Mouse (Mus musculus): ENCODE measurements at regions not wholly inside any gene's neighbourhood (a gene's known extent, or its start where the extent isn't known, plus 50 kb on each side); places are given as distances from the start of the nearest gene placed in this dataset.
A peak's percentile ranks its signal among the peaks of the same experiment; 100 is the strongest.

DNA sequence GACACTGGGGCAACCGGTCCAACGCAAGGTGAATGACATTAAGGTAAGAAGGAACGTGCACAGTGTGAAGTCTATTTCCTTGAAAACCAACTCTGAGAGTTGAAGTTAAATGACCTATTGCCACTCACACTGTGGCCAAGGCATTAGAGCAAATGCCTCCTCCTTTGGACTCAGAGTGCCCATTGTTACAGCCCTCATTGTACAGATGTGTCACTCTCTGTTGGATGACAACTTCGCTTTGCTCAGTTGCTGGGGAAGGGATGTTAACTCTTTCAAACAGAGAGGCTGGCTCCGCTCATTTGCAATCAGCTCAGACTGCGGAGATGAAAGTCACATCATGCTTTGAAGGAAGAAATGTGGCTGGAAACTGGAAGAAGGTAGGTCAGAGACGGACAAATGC is 117.1 kb upstream of the 1700016C15Rik start:
- Histone ChIP-seq H3K4me1 (ENCODE audit: control insufficient read depth, insufficient read depth, low read length) (no peaks in the 10 kb centered on the region), H3K27ac (ENCODE audit: control insufficient read depth, insufficient read depth, low read depth, low read length, poor library complexity) (no peak overlapping the region), H3K4me3 (replicated peaks; ENCODE audit: control insufficient read depth, low read depth, low read length) (no peak overlapping the region)
- TF ChIP-seq CTCF (IDR thresholded peaks at IDR 0.05; ENCODE audit: control insufficient read depth, insufficient read depth, low read length) (no peak), POLR2A (IDR thresholded peaks at IDR 0.05; ENCODE audit: borderline replicate concordance, control insufficient read depth, low read depth, low read length) (no peak)
- 86% methylated on average over 7 of the region's 7 CpGs for WGBS

DNA sequence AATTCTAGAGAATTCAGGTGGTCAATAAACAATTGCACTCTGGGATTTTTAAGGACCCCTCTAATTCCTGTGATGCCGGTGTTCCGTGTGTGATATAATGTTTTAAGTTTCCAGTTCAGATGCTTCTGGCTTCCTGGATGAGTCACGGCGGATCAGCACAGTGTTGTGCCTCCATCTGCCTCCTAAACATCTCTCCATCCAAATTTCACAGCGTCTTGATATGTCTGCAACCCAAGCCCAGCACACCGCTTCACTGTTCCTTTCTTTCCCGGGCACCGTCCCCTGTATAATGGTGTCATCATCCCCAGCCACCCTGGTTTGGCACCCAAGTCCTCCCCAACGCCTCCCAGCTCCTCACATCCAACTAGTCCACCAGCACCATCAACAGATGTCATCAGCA is 114.0 kb upstream of the 1700016C15Rik start:
- H3K4me3 ChIP-seq (replicated peaks; ENCODE audit: control insufficient read depth, low read depth, low read length): no peak overlapping the region
- H3K4me1 ChIP-seq (ENCODE audit: control insufficient read depth, insufficient read depth, low read length): no peaks in the 10 kb centered on the region
- WGBS: 78% methylated on average over 9 of the region's 9 CpGs
- H3K27ac ChIP-seq (ENCODE audit: control insufficient read depth, insufficient read depth, low read depth, low read length, poor library complexity): no peak overlapping the region
- TF ChIP-seq POLR2A (IDR thresholded peaks at IDR 0.05; ENCODE audit: borderline replicate concordance, control insufficient read depth, low read depth, low read length) (no peak), CTCF (IDR thresholded peaks at IDR 0.05; ENCODE audit: control insufficient read depth, insufficient read depth, low read length) (no peak)

- 77% methylated on average over 24 of the region's 24 CpGs for WGBS
- H3K4me3 ChIP-seq (replicated peaks; ENCODE audit: control insufficient read depth, low read depth, low read length): no peak overlapping the region
- no peak overlapping the region for H3K27ac ChIP-seq (ENCODE audit: control insufficient read depth, insufficient read depth, low read depth, low read length, poor library complexity)
- H3K4me1 ChIP-seq (ENCODE audit: control insufficient read depth, insufficient read depth, low read length): no peaks in the 10 kb centered on the region
- TF ChIP-seq POLR2A (IDR thresholded peaks at IDR 0.05; ENCODE audit: borderline replicate concordance, control insufficient read depth, low read depth, low read length): no peak
- TF ChIP-seq CTCF (IDR thresholded peaks at IDR 0.05; ENCODE audit: control insufficient read depth, insufficient read depth, low read length): no peak
Measured at GRCm38 (mm10) chr1:177616335-177617239, 113.0 kb upstream of the 1700016C15Rik start.

GRCm38 (mm10) chr1:177620501-177621099 is 109.0 kb upstream of the 1700016C15Rik start:
- WGBS: 79% methylated on average over 15 of the region's 15 CpGs
- TF ChIP-seq CTCF (IDR thresholded peaks at IDR 0.05; ENCODE audit: control insufficient read depth, insufficient read depth, low read length) (peak; percentile 45; the same call in 1 of the 2 replicates), POLR2A (IDR thresholded peaks at IDR 0.05; ENCODE audit: borderline replicate concordance, control insufficient read depth, low read depth, low read length) (no peak)
- H3K27ac ChIP-seq (ENCODE audit: control insufficient read depth, insufficient read depth, low read depth, low read length, poor library complexity): no peak overlapping the region
- no peak overlapping the region for H3K4me3 ChIP-seq (replicated peaks; ENCODE audit: control insufficient read depth, low read depth, low read length)
- no peaks in the 10 kb centered on the region for H3K4me1 ChIP-seq (ENCODE audit: control insufficient read depth, insufficient read depth, low read length)

- Histone ChIP-seq H3K4me1 (ENCODE audit: control insufficient read depth, insufficient read depth, low read length) (no peaks in the 10 kb centered on the region), H3K27ac (ENCODE audit: control insufficient read depth, insufficient read depth, low read depth, low read length, poor library complexity) (no peak overlapping the region), H3K4me3 (replicated peaks; ENCODE audit: control insufficient read depth, low read depth, low read length) (no peak overlapping the region)
- 87% methylated on average over 17 of the region's 17 CpGs for WGBS
- TF ChIP-seq POLR2A (IDR thresholded peaks at IDR 0.05; ENCODE audit: borderline replicate concordance, control insufficient read depth, low read depth, low read length) (no peak), CTCF (IDR thresholded peaks at IDR 0.05; ENCODE audit: control insufficient read depth, insufficient read depth, low read length) (no peak)
Measured at GRCm38 (mm10) chr1:177621854-177622590, 107.6 kb upstream of the 1700016C15Rik start.

- 65% methylated on average over 6 of the region's 6 CpGs for WGBS
- no peak overlapping the region for H3K27ac ChIP-seq (ENCODE audit: control insufficient read depth, insufficient read depth, low read depth, low read length, poor library complexity)
- TF ChIP-seq POLR2A (IDR thresholded peaks at IDR 0.05; ENCODE audit: borderline replicate concordance, control insufficient read depth, low read depth, low read length): no peak
- TF ChIP-seq CTCF (IDR thresholded peaks at IDR 0.05; ENCODE audit: control insufficient read depth, insufficient read depth, low read length): no peak
- no peak overlapping the region for H3K4me3 ChIP-seq (replicated peaks; ENCODE audit: control insufficient read depth, low read depth, low read length)
- H3K4me1 ChIP-seq (ENCODE audit: control insufficient read depth, insufficient read depth, low read length): no peaks in the 10 kb centered on the region
Measured at GRCm38 (mm10) chr1:177623304-177623726, 106.3 kb upstream of the 1700016C15Rik start.

DNA sequence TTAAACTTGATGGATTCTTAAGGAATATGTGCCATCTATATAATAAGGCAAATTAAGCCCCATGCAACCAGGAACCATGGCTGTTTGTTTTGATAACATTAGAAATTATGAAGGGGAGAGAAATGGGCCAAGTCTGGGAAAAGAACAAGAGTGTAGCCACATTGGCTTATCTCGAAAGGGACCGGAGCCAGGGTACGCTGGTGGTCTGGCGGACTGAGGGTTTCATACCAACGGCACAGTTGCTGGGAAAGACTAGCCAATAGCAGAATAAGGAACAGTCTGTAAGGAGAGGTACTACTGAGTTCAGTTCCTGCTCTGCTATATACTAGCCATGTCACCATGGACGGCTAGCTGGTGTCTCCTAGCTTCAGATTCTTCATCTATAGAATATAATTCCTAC is 105.9 kb upstream of the 1700016C15Rik start:
- TF ChIP-seq POLR2A (IDR thresholded peaks at IDR 0.05; ENCODE audit: borderline replicate concordance, control insufficient read depth, low read depth, low read length) (no peak), CTCF (IDR thresholded peaks at IDR 0.05; ENCODE audit: control insufficient read depth, insufficient read depth, low read length) (no peak)
- WGBS: 82% methylated on average over 6 of the region's 6 CpGs
- no peak overlapping the region for H3K4me3 ChIP-seq (replicated peaks; ENCODE audit: control insufficient read depth, low read depth, low read length)
- H3K4me1 ChIP-seq (ENCODE audit: control insufficient read depth, insufficient read depth, low read length): no peaks in the 10 kb centered on the region
- no peak overlapping the region for H3K27ac ChIP-seq (ENCODE audit: control insufficient read depth, insufficient read depth, low read depth, low read length, poor library complexity)

DNA sequence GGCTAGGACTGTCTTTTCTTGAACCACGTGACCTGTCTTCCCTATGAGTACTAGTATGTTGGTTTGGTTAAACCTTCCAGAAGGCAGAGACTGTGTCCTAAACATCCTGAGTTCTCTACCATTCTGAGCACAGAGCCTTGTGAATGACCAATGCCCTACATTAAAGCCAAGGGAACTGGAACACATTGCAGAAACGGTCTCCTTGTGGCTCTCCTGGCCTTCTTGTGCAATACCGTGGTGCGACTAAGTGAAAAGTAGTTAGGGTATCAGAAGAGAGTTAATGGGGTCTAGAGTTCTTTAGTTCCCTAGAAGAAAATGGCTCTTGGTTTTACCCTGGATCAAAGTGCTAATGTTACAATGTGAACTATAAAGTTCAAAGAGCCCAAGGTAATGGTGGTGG is 101.8 kb upstream of the 1700016C15Rik start:
- TF ChIP-seq CTCF (IDR thresholded peaks at IDR 0.05; ENCODE audit: control insufficient read depth, insufficient read depth, low read length) (no peak), POLR2A (IDR thresholded peaks at IDR 0.05; ENCODE audit: borderline replicate concordance, control insufficient read depth, low read depth, low read length) (no peak)
- no peak overlapping the region for H3K27ac ChIP-seq (ENCODE audit: control insufficient read depth, insufficient read depth, low read depth, low read length, poor library complexity)
- no peaks in the 10 kb centered on the region for H3K4me1 ChIP-seq (ENCODE audit: control insufficient read depth, insufficient read depth, low read length)
- 37% methylated on average over 4 of the region's 4 CpGs for WGBS
- H3K4me3 ChIP-seq (replicated peaks; ENCODE audit: control insufficient read depth, low read depth, low read length): no peak overlapping the region
